Mouse (Mus musculus) T-cell, adult 66 days (primary cell): ENCODE data around the gene Gucy1b2. TPM values are rescaled to one million over a fixed set of nuclear protein-coding genes. Genes with fewer than 3 reads are reported as not detected.

Source experiments
- total RNA-seq, 2 experiments: library from RNA; stranded (reverse); gene quantifications; 3 replicates in 1 of 2; 4 replicates in 1 of 2; pipeline ENCODE4 v1.2.4; 2023

Gucy1b2 gene
- not detected for total RNA-seq

DNA sequence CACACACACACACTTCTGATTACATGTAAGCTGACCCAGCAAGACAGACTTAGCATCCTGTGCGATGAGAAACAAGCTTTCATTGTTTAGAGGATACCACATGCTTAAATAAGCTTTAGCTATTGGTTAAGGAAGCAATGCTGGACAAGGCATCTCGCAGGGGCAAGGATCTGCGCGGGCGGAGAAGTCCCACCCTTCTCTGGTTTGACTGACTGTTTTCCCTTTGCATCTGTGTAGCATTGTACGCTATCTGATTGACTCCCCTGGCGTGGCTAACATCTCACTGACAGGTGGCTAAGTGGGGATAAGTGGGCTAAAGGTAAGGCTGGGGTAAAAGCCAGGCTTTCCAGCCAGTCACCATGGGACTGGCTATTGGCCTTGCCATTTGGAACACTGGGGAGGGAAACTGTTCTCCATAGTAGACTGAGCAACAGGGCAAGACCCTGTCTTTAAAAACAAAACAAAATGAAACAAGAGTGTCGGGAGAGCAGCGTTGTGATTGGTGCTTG lies at the start of gene Gucy1b2:
TSS of gene Gucy1b2 (minus strand) at position 51 of the 509 bp plus-strand sequence.

Other genes starting within 250 kb of the Gucy1b2 start
- 10 to 100 TPM; 14.7 to 20.9 TPM for gene Rnaseh2b, start 163.7 kb downstream of the Gucy1b2 start, total RNA-seq
- gene Dleu7, start 163.2 kb downstream of the Gucy1b2 start, total RNA-seq = under 1 TPM in 1 of 2 experiments, not detected in 1; 0.47 TPM
- gene Fam124a, start 99.4 kb upstream of the Gucy1b2 start, total RNA-seq = not detected
- not detected for gene Gm4131, start 110.6 kb upstream of the Gucy1b2 start, total RNA-seq
- gene Serpine3, start 207.4 kb upstream of the Gucy1b2 start, total RNA-seq = not detected